Mouse (Mus musculus): Measurements from ENCODE around the gene Vmn1r85. TPM values are rescaled to one million over a fixed set of nuclear protein-coding genes. Genes with fewer than 3 reads are reported as not detected.

Vmn1r85 gene
- polyA plus RNA-seq, 1 experiment from 2014 or later = 0.05 TPM

DNA sequence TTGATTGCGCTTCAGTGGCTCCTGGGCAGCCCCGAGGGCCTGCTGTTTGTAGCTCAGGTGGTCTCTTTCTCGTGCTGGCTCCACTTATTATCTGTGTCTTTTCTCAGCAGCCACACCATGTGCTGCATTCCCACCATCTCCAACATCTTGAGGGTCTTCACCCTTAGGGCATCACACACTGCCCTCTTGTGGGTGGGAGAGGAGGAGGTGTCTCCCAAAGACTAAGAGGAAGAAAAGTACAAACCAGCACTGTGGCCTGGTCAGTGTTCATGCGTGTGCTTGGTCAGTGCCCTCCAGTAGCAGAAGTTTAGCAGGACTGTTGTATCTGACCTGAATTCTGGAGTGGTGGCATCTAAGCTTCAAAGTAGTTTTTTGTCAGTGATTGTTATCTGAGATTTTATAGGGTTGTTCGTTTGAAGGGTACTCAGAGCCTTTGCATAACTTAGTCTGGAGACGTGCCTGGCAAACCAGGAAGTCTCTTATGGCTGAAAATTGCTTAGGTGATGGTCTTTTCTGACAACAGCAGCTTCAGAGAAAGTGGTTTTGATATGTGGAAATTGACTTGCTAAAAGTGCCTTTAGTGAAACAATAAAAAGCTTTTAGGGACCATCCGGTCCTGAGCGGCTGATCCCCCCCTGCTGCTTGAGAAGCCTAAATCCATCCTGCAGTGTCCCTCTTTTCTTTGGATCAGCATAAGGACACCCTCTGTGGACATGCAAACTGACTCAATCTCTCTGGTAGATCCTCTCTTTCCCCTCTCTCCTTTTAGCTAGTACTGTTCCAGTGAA lies 37.9 kb downstream of the Vmn1r85 start:
- Histone ChIP-seq H3K4me2 (replicated peaks; ENCODE audit: low read depth, low read length) (no peak overlapping the region), H3K27ac (ENCODE audit: low read depth, low read length) (no peak overlapping the region), H3K9ac (ENCODE audit: low read depth, low read length) (no peak overlapping the region), H3K27me3 (ENCODE audit: control insufficient read depth, insufficient read depth, low read length) (no peaks in the 10 kb centered on the region), H3K36me3 (ENCODE audit: control insufficient read depth, insufficient read depth, low read length) (no peaks in the 10 kb centered on the region), H3K4me1 (replicated peaks; ENCODE audit: control insufficient read depth, insufficient read depth, low read length) (no peaks in the 10 kb centered on the region), H3K4me3 (ENCODE audit: low read depth, low read length) (no peak overlapping the region), H3K9me3 (ENCODE audit: control insufficient read depth, low read length) (no peaks in the 10 kb centered on the region)
- ATAC-seq (ENCODE audit: low FRiP score) (no peak), DNase-seq (ENCODE audit: low spot score) (no peak)
- WGBS = 65% methylated on average over 8 of the region's 8 CpGs

- peak within 1 kb of the TSS; percentile 48 for H3K9ac ChIP-seq (ENCODE audit: low read depth, low read length)
- peak within 1 kb of the TSS; percentile 45 for H3K4me3 ChIP-seq (ENCODE audit: low read depth, low read length)
- H3K9me3 ChIP-seq (ENCODE audit: control insufficient read depth, low read length) = no peaks in the 10 kb centered on the region
- H3K36me3 ChIP-seq (ENCODE audit: control insufficient read depth, insufficient read depth, low read length) = no peaks in the 10 kb centered on the region
- ATAC-seq (ENCODE audit: low FRiP score) (peak; percentile 95), DNase-seq (ENCODE audit: low spot score) (peak; percentile 97)
- H3K27ac ChIP-seq (ENCODE audit: low read depth, low read length) = peak within 1 kb of the TSS; percentile 87
- WGBS = 0% methylated on average over 41 of the region's 41 CpGs
- no peaks in the 10 kb centered on the region for H3K27me3 ChIP-seq (ENCODE audit: control insufficient read depth, insufficient read depth, low read length)
- peak within 1 kb of the TSS; percentile 46 for H3K4me2 ChIP-seq (replicated peaks; ENCODE audit: low read depth, low read length)
- no peaks in the 10 kb centered on the region for H3K4me1 ChIP-seq (replicated peaks; ENCODE audit: control insufficient read depth, insufficient read depth, low read length)
These were observed 40.5 kb downstream of the Vmn1r85 start, which contains the start of gene Mzf1 for GRCm38 (mm10) chr7:13054287-13055010. Gene Mzf1, minus strand, starts transcription at chr7:13054764.

DNA sequence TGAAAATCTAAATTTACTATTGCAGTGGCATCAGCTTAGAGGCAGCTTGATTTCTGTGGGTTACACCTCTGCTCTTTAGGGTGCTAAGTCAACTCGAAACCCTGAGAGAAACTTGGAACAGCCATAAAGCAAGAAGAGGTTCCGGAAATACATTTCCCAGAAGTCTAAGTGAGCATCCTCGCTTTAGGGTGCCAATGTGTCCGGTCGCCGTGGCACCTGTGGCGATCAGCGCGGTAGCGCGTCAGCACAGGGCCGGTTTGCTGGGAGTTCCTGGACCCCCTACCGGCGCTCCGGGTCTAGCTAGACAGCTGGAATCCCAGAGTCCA lies 41.0 kb downstream of the Vmn1r85 start:
- no peak for DNase-seq (ENCODE audit: low spot score)
- H3K9ac ChIP-seq (ENCODE audit: low read depth, low read length) = peak overlapping the region; percentile 48

DNA sequence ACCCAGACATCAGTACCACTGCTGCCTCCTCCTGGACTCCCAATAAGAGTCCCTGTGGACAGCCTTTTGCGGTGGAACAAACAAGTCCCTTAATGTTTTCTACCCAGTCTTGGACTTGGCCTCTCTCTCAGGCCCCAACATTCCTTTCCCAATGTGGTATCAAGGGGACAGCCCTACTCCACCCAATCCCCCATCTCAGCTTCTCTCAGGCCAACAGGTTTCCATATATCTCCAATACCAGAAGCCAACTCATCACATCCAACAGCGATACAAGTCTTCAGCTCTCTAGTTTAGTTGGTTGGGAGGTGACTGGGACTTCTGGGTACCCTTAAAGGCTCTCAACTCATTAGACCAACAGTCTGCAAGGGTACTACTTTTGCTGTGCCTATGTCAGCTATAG lies 41.5 kb downstream of the Vmn1r85 start:
- WGBS = 91% methylated on average over 2 of the region's 2 CpGs
- peak overlapping the region; percentile 41 for H3K4me2 ChIP-seq (replicated peaks; ENCODE audit: low read depth, low read length)
- no peaks in the 10 kb centered on the region for H3K27me3 ChIP-seq (ENCODE audit: control insufficient read depth, insufficient read depth, low read length)
- H3K9me3 ChIP-seq (ENCODE audit: control insufficient read depth, low read length) = no peaks in the 10 kb centered on the region
- ATAC-seq (ENCODE audit: low FRiP score) (no peak), DNase-seq (ENCODE audit: low spot score) (no peak)
- H3K4me3 ChIP-seq (ENCODE audit: low read depth, low read length) = peak overlapping the region; percentile 45
- H3K9ac ChIP-seq (ENCODE audit: low read depth, low read length) = no peak overlapping the region
- H3K27ac ChIP-seq (ENCODE audit: low read depth, low read length) = no peak overlapping the region
- H3K4me1 ChIP-seq (replicated peaks; ENCODE audit: control insufficient read depth, insufficient read depth, low read length) = no peaks in the 10 kb centered on the region
- no peaks in the 10 kb centered on the region for H3K36me3 ChIP-seq (ENCODE audit: control insufficient read depth, insufficient read depth, low read length)

More for the DNA sequence above, 41.0 kb downstream of the Vmn1r85 start:
- WGBS = 2% methylated on average over 15 of the region's 15 CpGs
- Histone ChIP-seq H3K4me2 (replicated peaks; ENCODE audit: low read depth, low read length) (peak overlapping the region; percentile 41), H3K27ac (ENCODE audit: low read depth, low read length) (no peak overlapping the region), H3K4me3 (ENCODE audit: low read depth, low read length) (peak overlapping the region; percentile 45), H3K4me1 (replicated peaks; ENCODE audit: control insufficient read depth, insufficient read depth, low read length) (no peaks in the 10 kb centered on the region), H3K9me3 (ENCODE audit: control insufficient read depth, low read length) (no peaks in the 10 kb centered on the region), H3K36me3 (ENCODE audit: control insufficient read depth, insufficient read depth, low read length) (no peaks in the 10 kb centered on the region), H3K27me3 (ENCODE audit: control insufficient read depth, insufficient read depth, low read length) (no peaks in the 10 kb centered on the region)
- no peak for ATAC-seq (ENCODE audit: low FRiP score)

DNA sequence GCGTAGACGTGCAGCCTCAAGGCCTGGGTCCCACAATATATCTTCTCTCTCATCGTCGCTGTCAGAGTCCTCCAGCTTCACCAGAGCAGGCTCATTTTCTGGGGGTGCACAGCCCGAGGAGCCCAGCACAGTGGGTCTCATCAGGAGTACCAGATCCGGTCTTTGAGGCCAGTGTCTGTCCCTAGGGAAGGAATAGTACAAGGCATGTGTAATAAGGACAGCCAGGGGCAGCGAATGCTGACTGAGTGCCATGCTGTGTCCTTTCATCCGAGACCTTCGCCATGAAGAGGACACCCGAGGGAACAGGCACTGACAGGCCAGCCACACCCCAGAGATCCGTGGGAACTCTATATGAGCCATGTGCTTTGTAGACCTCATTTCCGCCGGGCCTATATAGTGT lies 42.0 kb downstream of the Vmn1r85 start:
- Histone ChIP-seq H3K27me3 (ENCODE audit: control insufficient read depth, insufficient read depth, low read length) (no peaks in the 10 kb centered on the region), H3K4me2 (replicated peaks; ENCODE audit: low read depth, low read length) (no peak overlapping the region), H3K9ac (ENCODE audit: low read depth, low read length) (no peak overlapping the region), H3K4me3 (ENCODE audit: low read depth, low read length) (no peak overlapping the region), H3K9me3 (ENCODE audit: control insufficient read depth, low read length) (no peaks in the 10 kb centered on the region), H3K27ac (ENCODE audit: low read depth, low read length) (no peak overlapping the region), H3K4me1 (replicated peaks; ENCODE audit: control insufficient read depth, insufficient read depth, low read length) (no peaks in the 10 kb centered on the region), H3K36me3 (ENCODE audit: control insufficient read depth, insufficient read depth, low read length) (no peaks in the 10 kb centered on the region)
- ATAC-seq (ENCODE audit: low FRiP score) (no peak), DNase-seq (ENCODE audit: low spot score) (no peak)
- 89% methylated on average over 13 of the region's 13 CpGs for WGBS

- H3K4me2 ChIP-seq (replicated peaks; ENCODE audit: low read depth, low read length) = no peak overlapping the region
- H3K36me3 ChIP-seq (ENCODE audit: control insufficient read depth, insufficient read depth, low read length) = no peaks in the 10 kb centered on the region
- DNase-seq (ENCODE audit: low spot score) = peak; percentile 76
- H3K9ac ChIP-seq (ENCODE audit: low read depth, low read length) = no peak overlapping the region
- ATAC-seq (ENCODE audit: low FRiP score) = peak; percentile 64
- WGBS = 13% methylated on average over 2 of the region's 2 CpGs
- H3K27me3 ChIP-seq (ENCODE audit: control insufficient read depth, insufficient read depth, low read length) = peaks cover 35% of the 10 kb centered on the region
- H3K4me3 ChIP-seq (ENCODE audit: low read depth, low read length) = no peak overlapping the region
- H3K4me1 ChIP-seq (replicated peaks; ENCODE audit: control insufficient read depth, insufficient read depth, low read length) = peaks cover 8% of the 10 kb centered on the region; the same call in 1 of the 2 replicates
- H3K9me3 ChIP-seq (ENCODE audit: control insufficient read depth, low read length) = no peaks in the 10 kb centered on the region
- H3K27ac ChIP-seq (ENCODE audit: low read depth, low read length) = no peak overlapping the region
These were observed 48.9 kb downstream of the Vmn1r85 start for GRCm38 (mm10) chr7:13046084-13046483.

- Histone ChIP-seq H3K9me3 (ENCODE audit: control insufficient read depth, low read length) (no peaks in the 10 kb centered on the region), H3K27me3 (ENCODE audit: control insufficient read depth, insufficient read depth, low read length) (peaks cover 35% of the 10 kb centered on the region), H3K4me1 (replicated peaks; ENCODE audit: control insufficient read depth, insufficient read depth, low read length) (peaks cover 8% of the 10 kb centered on the region; the same call in 1 of the 2 replicates), H3K4me3 (ENCODE audit: low read depth, low read length) (peak overlapping the region; percentile 40), H3K27ac (ENCODE audit: low read depth, low read length) (no peak overlapping the region), H3K36me3 (ENCODE audit: control insufficient read depth, insufficient read depth, low read length) (no peaks in the 10 kb centered on the region), H3K4me2 (replicated peaks; ENCODE audit: low read depth, low read length) (peak overlapping the region; percentile 92), H3K9ac (ENCODE audit: low read depth, low read length) (peak overlapping the region; percentile 66)
- ATAC-seq (ENCODE audit: low FRiP score) (peak; percentile 15; the same call in 1 of the 2 replicates), DNase-seq (ENCODE audit: low spot score) (no peak)
- WGBS = 4% methylated on average over 23 of the region's 23 CpGs
These were observed 50.7 kb downstream of the Vmn1r85 start for GRCm38 (mm10) chr7:13044254-13044625.

DNA sequence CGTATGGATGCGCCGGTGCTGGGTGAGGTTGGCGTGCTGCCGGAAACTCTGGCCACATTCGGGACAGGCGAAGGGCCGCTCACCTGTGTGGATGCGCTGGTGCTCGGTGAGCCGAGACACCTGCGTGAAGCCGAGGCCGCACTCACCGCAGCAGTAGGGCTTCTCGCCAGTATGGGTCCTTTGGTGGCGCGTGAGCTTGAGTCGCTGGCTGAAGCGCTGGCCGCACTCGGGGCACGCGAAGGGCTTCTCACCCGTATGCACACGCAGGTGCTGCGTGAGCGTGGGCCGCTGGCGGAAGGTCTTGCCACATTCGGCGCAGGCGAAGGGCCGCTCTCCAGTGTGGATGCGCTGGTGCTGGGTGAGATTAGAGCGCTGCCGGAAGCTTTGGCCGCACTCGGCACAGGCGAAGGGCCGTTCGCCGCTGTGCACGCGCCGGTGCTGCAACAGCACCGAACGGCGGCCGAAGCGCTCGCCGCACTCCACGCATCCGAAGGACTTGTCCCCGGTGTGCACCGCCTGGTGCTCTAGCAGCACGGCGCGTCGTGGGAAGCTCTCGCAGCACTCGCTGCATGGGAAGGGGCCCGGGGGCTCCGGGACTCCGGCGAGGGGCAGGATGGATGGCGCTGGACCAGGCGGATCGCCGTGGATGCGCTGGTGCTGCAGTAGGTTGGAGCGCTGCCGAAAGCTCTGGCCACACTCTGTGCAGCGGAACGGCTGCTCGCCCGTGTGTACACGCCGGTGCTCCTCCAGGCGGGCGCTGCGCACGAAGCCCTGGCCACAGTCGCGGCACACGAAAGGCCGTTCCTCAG lies 51.3 kb downstream of the Vmn1r85 start:
- Histone ChIP-seq H3K27me3 (ENCODE audit: control insufficient read depth, insufficient read depth, low read length) (peaks cover 35% of the 10 kb centered on the region), H3K4me1 (replicated peaks; ENCODE audit: control insufficient read depth, insufficient read depth, low read length) (peaks cover 10% of the 10 kb centered on the region; the same call in 1 of the 2 replicates), H3K27ac (ENCODE audit: low read depth, low read length) (no peak overlapping the region), H3K4me2 (replicated peaks; ENCODE audit: low read depth, low read length) (peak overlapping the region; percentile 92), H3K4me3 (ENCODE audit: low read depth, low read length) (peak overlapping the region; percentile 40), H3K9ac (ENCODE audit: low read depth, low read length) (peak overlapping the region; percentile 66), H3K9me3 (ENCODE audit: control insufficient read depth, low read length) (no peaks in the 10 kb centered on the region), H3K36me3 (ENCODE audit: control insufficient read depth, insufficient read depth, low read length) (no peaks in the 10 kb centered on the region)
- DNase-seq (ENCODE audit: low spot score) (peak; percentile 62), ATAC-seq (ENCODE audit: low FRiP score) (peak; percentile 44)
- WGBS = 6% methylated on average over 85 of the region's 88 CpGs

Data from hindbrain, embryonic 11.5 days (tissue).